Mouse (Mus musculus) heart, embryonic 16.5 days (tissue): ENCODE measurements at regions not wholly inside any gene's neighbourhood (a gene's known extent, or its start where the extent isn't known, plus 50 kb on each side); places are given as distances from the start of the nearest gene placed in this dataset.

Source experiments
- ATAC-seq: fragments of 200-750 bp; cut with Nextera tagmentation; replicated peaks from 2 replicates; pipeline ENCODE4 v1.8.0; 2017; ENCODE audit warnings: moderate number of reproducible peaks; ENCODE audit not compliant: insufficient read depth, low FRiP score; ENCODE audit errors: extremely low read depth
- H3K27ac ChIP-seq: fragments of 300-500 bp; sonication (generic); 2 replicates; pipeline ENCODE4 v1.5.1; 2014; ENCODE audit warnings: mild to moderate bottlenecking, low read length, control low read depth, moderate library complexity
- H3K27me3 ChIP-seq: fragments of 300-500 bp; sonication (generic); 2 replicates; pipeline ENCODE4 v1.6.1; 2014; ENCODE audit warnings: low read length, mixed read lengths; ENCODE audit not compliant: control insufficient read depth, insufficient read depth
- H3K36me3 ChIP-seq: fragments of 300-500 bp; sonication (generic); 2 replicates; pipeline ENCODE4 v1.6.1; 2014; ENCODE audit not compliant: control insufficient read depth, insufficient read depth
- H3K4me1 ChIP-seq: fragments of 300-500 bp; sonication (generic); 2 replicates; pipeline ENCODE4 v1.6.1; 2014; ENCODE audit warnings: low read length, mixed read lengths; ENCODE audit not compliant: control insufficient read depth, insufficient read depth
- H3K4me2 ChIP-seq: fragments of 300-500 bp; sonication (generic); 2 replicates; pipeline ENCODE4 v1.6.1; 2014; ENCODE audit warnings: low read depth, mild to moderate bottlenecking, control low read depth, low read length
- H3K4me3 ChIP-seq: fragments of 300-500 bp; sonication (generic); 2 replicates; pipeline ENCODE4 v1.5.1; 2014; ENCODE audit warnings: mild to moderate bottlenecking, control low read depth, low read length
- H3K9ac ChIP-seq: fragments of 300-500 bp; sonication (generic); 2 replicates; pipeline ENCODE4 v1.6.1; 2014; ENCODE audit warnings: low read length, control low read depth
- H3K9me3 ChIP-seq: fragments of 300-500 bp; sonication (generic); replicated peaks from 2 replicates; pipeline ENCODE4 v1.6.1; 2016; ENCODE audit warnings: low read length; ENCODE audit not compliant: control insufficient read depth
- WGBS: fragments of 180-500 bp; shearing (Covaris S2); extraction: QIAGEN DNeasy Blood & Tissue Kit; methylation state at CpG from one replicate; pipeline ENCODE4 v1.1.7; 2014; 5-methylcytosine and 5-hydroxymethylcytosine counted together

DNA sequence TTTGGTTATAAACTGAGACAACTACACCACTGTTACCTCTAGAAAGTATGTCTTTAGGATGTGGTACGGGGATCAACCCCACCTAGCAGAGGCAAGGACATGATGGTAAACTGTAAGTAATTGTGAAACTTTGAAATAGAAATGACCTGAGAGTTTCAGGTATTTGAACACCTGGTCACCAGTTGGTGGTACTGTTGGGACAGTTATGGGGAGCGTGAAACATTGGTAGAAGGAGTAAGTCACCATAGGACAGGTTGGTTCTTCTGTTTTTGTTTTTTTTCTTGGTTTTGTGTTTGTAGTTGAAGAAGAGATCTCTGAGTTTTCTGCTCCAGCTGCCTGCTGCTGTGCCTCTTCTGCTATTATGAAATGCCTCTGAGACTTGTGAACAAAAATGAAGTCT is 713.7 kb downstream of the Cetn3 start:
- H3K4me2 ChIP-seq = no peak overlapping the region
- H3K27me3 ChIP-seq = no peaks in the 10 kb centered on the region
- ATAC-seq = no peak
- no peak overlapping the region for H3K27ac ChIP-seq
- H3K4me1 ChIP-seq = no peaks in the 10 kb centered on the region
- no peak overlapping the region for H3K9ac ChIP-seq
- no peak overlapping the region for H3K4me3 ChIP-seq
- H3K36me3 ChIP-seq = no peaks in the 10 kb centered on the region
- 79% methylated on average over 2 of the region's 2 CpGs for WGBS
- no peaks in the 10 kb centered on the region for H3K9me3 ChIP-seq

GRCm38 (mm10) chr13:82508176-82508575 is 725.3 kb downstream of the Cetn3 start:
- Histone ChIP-seq H3K4me2 (no peak overlapping the region), H3K9ac (no peak overlapping the region), H3K9me3 (no peaks in the 10 kb centered on the region), H3K27ac (no peak overlapping the region), H3K4me3 (no peak overlapping the region), H3K36me3 (no peaks in the 10 kb centered on the region), H3K27me3 (no peaks in the 10 kb centered on the region), H3K4me1 (no peaks in the 10 kb centered on the region)
- no peak for ATAC-seq
- WGBS = 84% methylated on average over 2 of the region's 2 CpGs

DNA sequence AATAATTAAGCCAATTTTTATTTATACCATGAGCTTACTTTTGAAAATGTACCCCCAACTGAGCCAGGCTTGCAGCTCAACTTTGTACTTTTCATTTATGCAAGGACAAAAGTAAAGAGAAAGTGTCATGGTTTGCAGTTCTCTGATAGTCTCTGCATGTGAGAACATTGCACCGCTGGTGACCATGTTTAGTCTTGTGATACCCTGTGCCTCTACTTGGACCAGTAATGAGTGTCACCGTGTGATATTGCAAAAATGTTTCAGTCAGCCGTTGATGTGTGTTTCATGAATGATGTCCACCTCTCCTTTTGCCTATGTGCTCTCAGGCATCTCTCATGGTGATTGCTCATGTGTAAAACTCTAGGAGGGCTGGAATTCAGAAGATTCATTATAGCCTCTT is 726.6 kb downstream of the Cetn3 start:
- Histone ChIP-seq H3K4me3 (no peak overlapping the region), H3K9ac (no peak overlapping the region), H3K36me3 (no peaks in the 10 kb centered on the region), H3K4me2 (no peak overlapping the region), H3K27me3 (no peaks in the 10 kb centered on the region), H3K9me3 (no peaks in the 10 kb centered on the region), H3K27ac (no peak overlapping the region), H3K4me1 (no peaks in the 10 kb centered on the region)
- no peak for ATAC-seq
- WGBS = 82% methylated on average over 3 of the region's 3 CpGs
